Mouse (Mus musculus): ENCODE data around the gene 1190005I06Rik.

- TF ChIP-seq USF1 (IDR thresholded peaks at IDR 0.05; ENCODE audit: low read depth) (no peak), POLR2A (IDR thresholded peaks at IDR 0.05; ENCODE audit: insufficient read length, low read depth) (no peak), POLR2AphosphoS2 (IDR thresholded peaks at IDR 0.05; ENCODE audit: insufficient read length, low read depth) (no peak), TCF12 (IDR thresholded peaks at IDR 0.05; ENCODE audit: insufficient read depth, poor library complexity, severe bottlenecking) (no peak), E2F4 (IDR thresholded peaks at IDR 0.05; ENCODE audit: insufficient read depth) (no peak), CEBPB (IDR thresholded peaks at IDR 0.05; ENCODE audit: insufficient read depth, poor library complexity, severe bottlenecking) (no peak), TCF3 (IDR thresholded peaks at IDR 0.05; ENCODE audit: insufficient read length, low read depth) (no peak), MYOG (IDR thresholded peaks at IDR 0.05; ENCODE audit: control insufficient read depth in 1 of 3, insufficient read depth in 1 of 3, insufficient read length in 2 of 3, low read depth in 2 of 3) (no peak), MAX (IDR thresholded peaks at IDR 0.05; ENCODE audit: low read depth) (no peak)
These were observed 57.5 kb downstream of the 1190005I06Rik start for GRCm38 (mm10) chr8:120589921-120590320.
